Mouse (Mus musculus) spleen, adult 2 months (tissue): ENCODE results near the gene Peli2.

Experiments used
- CTCF ChIP-seq: fragments of 200-500 bp; IDR thresholded peaks from 2 replicates; pipeline ENCODE4 v1.5.1; 2011; ENCODE audit warnings: mild to moderate bottlenecking, inconsistent platforms; ENCODE audit not compliant: insufficient read depth, insufficient read length, insufficient replicate concordance; ENCODE audit errors: extremely low read depth
- POLR2A ChIP-seq: fragments of 200-500 bp; IDR thresholded peaks from 2 replicates; pipeline ENCODE4 v1.6.1; 2011; ENCODE audit warnings: low read depth, low read length, inconsistent platforms

- TF ChIP-seq CTCF (no peak), POLR2A (no peak)
Observed at GRCm38 (mm10) chr14:48106453-48106852, 14.2 kb upstream of the Peli2 start.
